Mouse (Mus musculus) retina, embryonic 14.5 days (tissue): ENCODE results near the gene Gm21994.
"Not testable (repeated sequence)": the region's sequence is repeated elsewhere in the genome, so short reads cannot be mapped to it uniquely, and the experiment has no call there.

Source experiments
- DNase-seq: peaks from one replicate; pipeline ENCODE4 v3.0.0-alpha.2; 2015; ENCODE audit warnings: low spot score

Gm21994 gene

DNA sequence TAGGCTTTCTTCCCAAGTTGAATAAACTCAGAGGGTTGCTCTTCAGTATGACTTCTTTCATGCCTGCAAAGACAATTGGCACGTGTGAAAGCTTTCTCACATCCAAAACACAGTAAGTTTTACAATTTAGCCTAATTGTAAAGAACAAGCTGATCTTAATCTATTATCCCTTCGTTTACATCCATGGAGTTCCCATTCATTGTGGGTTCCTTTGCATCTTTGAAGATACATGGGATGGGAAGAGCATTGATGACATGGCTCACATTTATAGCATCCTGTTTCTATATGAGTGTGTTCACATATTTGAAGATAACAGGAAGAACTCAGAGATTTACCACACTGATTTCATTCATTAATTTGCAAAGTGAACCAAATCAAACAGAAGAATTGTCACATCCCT, at the start of gene Gm21994:
Gene Gm21994, minus strand, starts transcription at position 101 of the 400 bp plus-strand sequence.
- DNase-seq: not testable (repeated sequence)

DNA sequence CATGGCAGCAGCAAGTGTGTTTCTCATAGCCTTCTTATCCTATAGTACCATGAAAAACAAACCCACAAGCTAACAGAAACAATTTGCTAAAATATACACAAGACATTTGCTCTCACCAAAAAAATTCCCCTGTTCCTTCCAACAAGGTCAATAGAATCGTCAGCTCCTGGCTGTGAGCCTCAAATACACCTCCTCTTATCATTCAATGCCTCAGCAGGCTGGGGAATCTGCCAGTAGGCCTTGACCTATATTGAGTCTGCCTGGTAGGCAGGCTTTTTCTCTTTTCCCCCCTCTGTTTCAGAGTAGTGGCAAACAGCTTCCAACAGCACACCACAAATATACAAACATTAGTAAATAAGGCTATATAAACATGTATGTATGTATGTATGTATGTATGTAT, 43.7 kb upstream of the Gm21994 start:
- no peak for DNase-seq

DNA sequence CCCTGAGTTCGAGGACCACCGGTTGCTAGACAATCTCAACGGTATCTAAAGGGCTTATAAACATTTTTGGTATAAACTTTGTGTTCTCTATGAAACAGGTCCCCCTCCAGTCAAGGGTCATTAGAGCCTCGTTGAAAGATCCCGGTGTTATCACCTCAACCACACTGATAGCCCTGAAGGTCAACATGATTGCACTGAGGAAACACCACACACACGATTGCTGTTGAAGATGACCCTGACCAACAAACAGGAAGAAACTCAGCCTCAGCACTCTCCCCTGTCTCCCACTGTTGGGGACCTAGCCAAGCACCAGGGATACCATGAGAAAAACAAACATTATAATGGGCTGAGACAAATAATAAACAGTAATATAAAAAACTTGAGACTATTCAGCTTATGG, 38.3 kb upstream of the Gm21994 start:
- no peak for DNase-seq

DNA sequence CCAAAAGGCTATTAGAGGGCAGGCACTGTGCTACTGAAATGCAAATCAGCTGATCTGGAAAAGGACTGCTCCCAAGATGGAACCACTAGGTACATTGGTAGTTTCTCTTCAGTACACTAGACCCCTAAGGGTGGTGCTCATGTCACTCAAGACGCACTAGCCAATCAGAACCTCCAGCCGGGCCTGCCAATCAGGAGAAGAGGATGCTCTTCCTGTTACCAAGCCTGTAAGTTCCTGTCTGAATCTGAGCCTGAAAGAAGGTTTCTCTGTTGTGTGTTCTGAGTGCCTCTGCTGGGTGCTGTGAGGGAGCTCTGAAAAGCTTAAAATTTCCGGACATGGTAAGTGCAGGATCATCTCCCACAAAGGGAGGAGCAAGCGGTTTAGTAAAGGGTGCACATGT, 1.9 kb upstream of the Gm21994 start, which contains the start of gene Gm14124:
Gene Gm14124, plus strand, starts transcription at position 227 of the 400 bp plus-strand sequence.
- DNase-seq: not testable (repeated sequence)

DNA sequence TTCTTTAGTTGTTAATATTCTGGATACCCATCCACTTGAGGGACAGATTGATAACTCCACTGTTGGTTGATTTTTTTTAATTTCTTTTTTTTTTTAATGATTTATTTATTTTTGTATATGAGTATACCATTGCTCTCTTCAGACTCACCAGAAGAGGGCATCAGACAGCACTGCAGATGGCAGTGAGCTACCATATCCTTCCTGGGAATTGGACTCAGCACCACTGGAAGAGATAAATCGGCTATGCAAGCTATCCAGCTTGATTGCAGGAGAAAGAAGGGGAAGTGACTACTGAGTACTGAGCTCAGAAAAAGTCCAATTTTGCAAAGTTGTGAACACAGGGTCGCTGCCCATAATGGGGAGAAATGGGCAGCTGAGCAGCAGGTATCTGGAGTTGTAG, 1.5 kb upstream of the Gm21994 start:
- DNase-seq: not testable (repeated sequence)

DNA sequence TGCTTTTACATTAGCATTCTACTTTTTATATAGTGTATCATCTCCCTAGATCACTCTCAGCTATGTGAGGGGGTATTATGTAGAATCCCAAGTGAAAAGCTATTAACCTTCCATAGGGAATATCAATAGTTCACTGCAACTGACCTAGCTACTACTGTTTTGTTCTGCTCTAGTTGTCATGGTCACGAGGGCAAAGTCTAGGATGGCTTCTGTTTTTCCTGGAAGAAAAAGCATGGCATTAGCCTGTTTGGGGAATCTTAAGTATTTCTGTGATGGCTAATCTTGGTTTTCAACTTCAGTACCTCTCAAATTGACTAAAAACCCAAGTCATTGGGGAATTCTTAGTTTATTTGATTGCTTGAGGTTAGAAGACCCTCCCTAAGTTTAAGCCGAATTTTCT, 12.2 kb downstream of the Gm21994 start:
- no peak for DNase-seq

DNA sequence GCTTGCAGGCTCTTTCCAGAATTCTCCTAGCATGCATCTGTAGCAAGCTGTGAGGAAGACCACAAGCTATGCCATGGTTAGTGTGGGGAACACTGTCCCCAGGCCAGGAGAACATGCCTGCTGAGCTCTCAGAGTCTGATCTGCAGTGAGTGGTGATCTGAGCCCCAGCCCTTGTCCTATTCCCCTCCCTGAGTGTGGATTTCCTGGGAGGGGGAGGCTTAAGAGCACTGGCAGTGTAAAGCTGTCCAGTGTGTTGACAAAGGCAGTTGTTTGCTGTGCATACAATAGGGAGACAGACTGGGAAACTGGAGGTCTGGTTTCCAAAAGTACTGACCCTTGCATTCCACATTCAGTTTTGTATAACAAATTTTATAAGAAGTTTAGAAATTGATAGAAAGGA, 32.1 kb downstream of the Gm21994 start:
- DNase-seq: not testable (repeated sequence)

DNA sequence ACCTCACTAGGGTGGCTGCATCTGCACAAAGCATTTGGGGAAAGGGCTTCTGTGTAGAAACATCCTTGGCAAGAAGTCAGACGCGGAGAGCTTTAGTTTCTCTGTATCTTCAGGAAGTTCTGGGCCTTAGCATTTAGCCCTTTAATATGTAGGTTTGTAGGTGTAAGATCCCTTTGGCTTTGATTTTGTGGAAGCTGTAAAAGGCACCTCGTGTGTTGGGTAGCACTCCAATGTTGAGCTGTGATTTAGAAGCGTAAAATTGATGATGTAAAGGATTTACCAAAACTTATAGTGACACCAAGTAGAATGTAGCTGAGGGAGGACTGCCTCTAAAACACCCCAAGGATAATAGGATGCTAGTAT, 37.0 kb downstream of the Gm21994 start:
- DNase-seq: not testable (repeated sequence)

DNA sequence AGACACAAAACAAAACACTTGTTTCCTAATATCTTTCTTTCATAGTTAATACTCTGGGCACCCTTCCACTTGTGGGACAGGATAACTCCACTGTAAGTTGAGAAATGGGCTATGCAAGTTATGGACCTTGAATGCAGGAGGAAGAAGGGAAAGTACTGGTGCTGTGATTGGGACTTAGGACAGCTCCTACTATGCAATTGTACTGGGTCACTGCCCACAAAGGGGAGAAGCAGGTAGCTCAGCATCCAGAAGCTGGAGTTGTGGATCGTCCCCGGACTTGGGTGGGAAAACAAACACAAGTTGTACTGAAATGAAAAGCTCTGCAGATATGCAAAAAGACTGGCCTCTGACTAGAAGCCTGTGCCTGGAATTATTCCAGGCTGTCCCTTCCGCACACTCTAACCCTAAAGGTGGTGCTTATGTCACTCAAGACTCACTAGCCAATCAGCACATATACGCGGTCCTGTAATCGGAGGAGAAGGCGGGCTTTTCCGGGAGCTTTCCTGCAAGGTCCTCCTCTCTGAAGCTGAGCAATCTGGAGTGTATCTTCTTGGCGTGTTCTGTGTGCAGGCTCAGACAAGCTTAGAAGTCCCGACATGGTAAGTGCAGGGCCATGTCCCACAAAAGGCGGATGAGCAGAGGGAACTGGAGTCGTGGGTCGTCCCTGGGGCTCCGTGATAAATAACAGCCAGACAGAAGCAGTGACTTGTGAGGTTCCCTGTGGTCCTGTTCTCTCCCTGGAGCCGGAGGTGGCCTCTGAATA, 37.6 kb downstream of the Gm21994 start, which contains the start of gene Zfp937:
Gene Zfp937, plus strand, starts transcription at position 474 of the 763 bp plus-strand sequence.
- DNase-seq: peak; percentile 61
